Mouse (Mus musculus) E14TG2a.4 (cell line): ENCODE data around the gene Cfb.

Source experiments
- H3K27me3 ChIP-seq: 2 replicates; pipeline ENCODE4 v1.6.1; 2014; ENCODE audit warnings: low read length, control low read depth; ENCODE audit not compliant: insufficient read depth
- H3K36me3 ChIP-seq: 2 replicates; pipeline ENCODE4 v1.6.1; 2014; ENCODE audit warnings: low read length, control low read depth; ENCODE audit not compliant: insufficient read depth
- H3K4me1 ChIP-seq: replicated peaks from 2 replicates; pipeline ENCODE4 v1.6.1; 2014; ENCODE audit warnings: low read depth, low read length, control low read depth
- H3K4me3 ChIP-seq: replicated peaks from 2 replicates; pipeline ENCODE4 v1.5.1; 2014; ENCODE audit warnings: mild to moderate bottlenecking, low read length
- H3K9me3 ChIP-seq: 2 replicates; pipeline ENCODE4 v1.6.1; 2014; ENCODE audit warnings: low read length, control low read depth
- CTCF ChIP-seq: conservative IDR thresholded peaks from 2 replicates; pipeline ENCODE4 v1.5.1; 2014; ENCODE audit warnings: low read length
- NANOG ChIP-seq: IDR thresholded peaks from 2 replicates; pipeline ENCODE4 v1.6.1; 2014; ENCODE audit warnings: borderline replicate concordance, low read length, mixed read lengths
- POU5F1 ChIP-seq: IDR thresholded peaks from 2 replicates; pipeline ENCODE4 v1.6.1; 2014; ENCODE audit warnings: low read length, borderline replicate concordance

The Cfb gene

DNA sequence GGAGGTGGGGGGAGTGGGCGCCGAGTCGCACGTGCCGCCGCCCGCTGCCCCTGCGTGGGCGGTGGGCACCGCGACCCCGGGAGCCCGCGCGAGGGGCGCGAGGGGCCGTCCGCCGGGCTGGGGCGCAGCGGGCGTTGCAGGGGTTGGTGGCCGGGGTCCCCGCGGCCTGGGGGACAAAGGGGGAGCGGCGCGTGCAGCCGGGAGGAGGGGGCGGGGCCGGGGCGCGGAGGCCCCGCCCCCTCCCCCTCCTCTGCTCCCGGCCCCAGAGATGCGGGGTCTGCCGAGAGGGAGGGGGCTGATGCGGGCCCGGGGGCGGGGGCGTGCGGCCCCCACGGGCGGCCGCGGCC, 36.4 kb upstream of the Cfb start:
- Histone ChIP-seq H3K36me3 (peaks cover 34% of the 10 kb centered on the region), H3K9me3 (no peaks in the 10 kb centered on the region), H3K4me1 (peaks cover 68% of the 10 kb centered on the region), H3K4me3 (peak overlapping the region; percentile 92), H3K27me3 (0 out of 2 replicates have a peak, but pooled peaks cover 4% of the 10 kb centered on the region)
- TF ChIP-seq NANOG: no peak
- no peak for TF ChIP-seq CTCF
- no peak for TF ChIP-seq POU5F1

DNA sequence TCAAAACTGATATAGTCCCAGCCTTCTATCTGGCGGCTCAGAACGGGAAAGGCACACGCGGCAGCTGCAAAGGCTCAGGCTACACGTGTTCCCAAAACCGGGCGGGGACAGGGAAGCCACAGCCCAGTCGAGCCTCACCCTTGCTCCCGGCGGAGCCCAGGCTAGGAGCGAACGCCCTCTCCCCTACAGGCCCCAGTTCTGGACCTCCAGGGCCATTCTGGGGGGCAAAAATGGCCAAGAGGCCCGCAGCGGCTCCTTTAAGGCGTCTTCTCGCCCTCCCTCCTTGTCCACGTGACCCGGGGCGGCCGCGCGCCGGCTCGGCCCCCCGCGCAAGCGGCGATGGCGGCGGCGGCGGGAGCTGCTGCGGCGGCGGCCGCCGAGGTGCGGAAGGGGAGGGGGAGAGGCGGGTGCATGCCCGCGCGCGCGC, 35.9 kb upstream of the Cfb start, which contains the start of the genes C2 and Ehmt2:
Gene C2 (minus strand): TSS at position 106 of the 427 bp plus-strand sequence.
Gene Ehmt2 (plus strand): TSS at position 310 of the 427 bp plus-strand sequence.
- Histone ChIP-seq H3K4me1 (peaks cover 68% of the 10 kb centered on the region), H3K4me3 (peak within 1 kb of the TSS; percentile 92), H3K36me3 (peaks cover 30% of the 10 kb centered on the region), H3K9me3 (no peaks in the 10 kb centered on the region), H3K27me3 (0 out of 2 replicates have a peak, but pooled peaks cover 4% of the 10 kb centered on the region)
- TF ChIP-seq POU5F1: no peak
- TF ChIP-seq NANOG: no peak
- TF ChIP-seq CTCF: no peak

DNA sequence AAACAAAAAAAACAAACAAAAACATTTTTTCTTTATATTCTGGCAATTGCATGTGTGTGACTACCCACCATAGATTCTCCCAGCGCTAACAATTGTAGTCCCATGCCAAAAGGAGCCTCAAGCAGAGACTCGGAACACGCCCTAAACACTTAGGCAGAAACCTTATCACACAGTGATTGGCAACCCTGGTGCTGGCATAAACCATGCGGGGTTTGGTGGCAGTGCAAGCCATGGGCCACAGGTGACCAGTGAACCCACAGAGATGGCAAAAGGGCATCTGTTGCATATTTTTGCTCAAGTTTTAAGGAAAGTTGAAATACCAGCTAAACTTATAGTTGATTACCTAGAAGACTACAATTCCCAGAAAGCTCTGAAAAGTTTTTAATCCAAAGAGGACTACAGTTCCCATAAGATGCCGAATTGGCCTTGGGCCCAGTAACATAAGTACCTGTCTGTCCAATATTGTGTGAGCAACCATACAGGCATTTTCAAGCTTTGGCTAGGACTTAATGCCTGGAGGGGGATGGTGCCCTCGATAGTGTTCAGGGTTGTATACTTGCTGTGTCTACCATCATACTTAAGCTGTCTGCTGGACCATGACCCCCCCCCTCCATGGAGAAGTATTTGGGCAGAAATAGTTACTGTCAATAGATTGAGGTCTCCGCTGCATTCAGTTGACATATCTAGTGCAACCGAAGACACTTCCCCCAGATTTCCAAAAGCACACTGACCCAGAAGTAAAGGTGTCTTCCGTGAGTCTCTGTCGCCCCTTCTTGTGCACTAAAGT, 35.2 kb upstream of the Cfb start:
- peaks cover 25% of the 10 kb centered on the region for H3K36me3 ChIP-seq
- H3K4me1 ChIP-seq: peaks cover 68% of the 10 kb centered on the region
- H3K27me3 ChIP-seq: 0 out of 2 replicates have a peak, but pooled peaks cover 4% of the 10 kb centered on the region
- H3K9me3 ChIP-seq: no peaks in the 10 kb centered on the region
- no peak for TF ChIP-seq NANOG
- TF ChIP-seq POU5F1: no peak
- TF ChIP-seq CTCF: no peak
- peak overlapping the region; percentile 92 for H3K4me3 ChIP-seq

DNA sequence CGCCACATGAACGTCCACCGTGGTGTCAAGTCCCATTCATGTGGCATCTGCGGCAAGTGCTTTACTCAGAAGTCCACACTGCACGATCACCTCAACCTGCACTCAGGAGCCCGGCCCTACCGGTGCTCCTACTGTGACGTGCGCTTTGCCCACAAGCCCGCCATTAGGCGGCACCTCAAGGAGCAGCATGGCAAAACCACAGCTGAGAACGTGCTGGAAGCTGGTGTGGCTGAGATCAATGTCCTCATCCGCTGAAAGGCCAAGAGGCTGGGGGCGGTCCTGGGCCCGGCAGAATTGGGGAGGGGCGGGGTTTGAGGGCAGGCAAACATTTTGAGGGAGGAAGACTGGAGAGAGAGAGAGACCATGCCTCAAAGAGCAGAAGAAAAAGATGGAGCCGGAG, 34.0 kb upstream of the Cfb start:
- Histone ChIP-seq H3K36me3 (peaks cover 19% of the 10 kb centered on the region), H3K9me3 (no peaks in the 10 kb centered on the region), H3K4me3 (peak overlapping the region; percentile 59), H3K4me1 (peaks cover 70% of the 10 kb centered on the region), H3K27me3 (0 out of 2 replicates have a peak, but pooled peaks cover 4% of the 10 kb centered on the region)
- TF ChIP-seq NANOG (no peak), POU5F1 (no peak), CTCF (no peak)

DNA sequence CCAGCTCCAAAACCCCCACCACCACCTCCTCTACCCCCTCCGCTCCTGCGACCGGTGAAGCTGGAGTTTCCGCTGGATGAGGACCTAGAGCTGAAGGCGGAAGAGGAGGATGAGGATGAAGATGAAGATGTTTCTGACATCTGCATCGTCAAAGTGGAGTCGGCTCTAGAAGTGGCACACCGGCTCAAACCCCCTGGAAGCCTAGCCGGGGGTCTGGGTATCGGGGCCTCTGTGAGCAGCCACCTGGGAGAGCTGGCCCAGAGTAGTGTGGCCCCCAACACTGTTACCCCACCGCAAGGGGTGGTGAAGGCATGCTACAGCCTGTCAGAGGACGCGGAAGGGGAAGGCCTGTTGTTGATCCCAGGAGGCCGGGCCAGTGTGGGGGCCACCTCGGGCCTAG, 33.4 kb upstream of the Cfb start:
- Histone ChIP-seq H3K27me3 (0 out of 2 replicates have a peak, but pooled peaks cover 4% of the 10 kb centered on the region), H3K4me3 (peak overlapping the region; percentile 86), H3K9me3 (no peaks in the 10 kb centered on the region), H3K4me1 (peaks cover 69% of the 10 kb centered on the region), H3K36me3 (peaks cover 13% of the 10 kb centered on the region)
- TF ChIP-seq CTCF (no peak), POU5F1 (no peak), NANOG (no peak)

DNA sequence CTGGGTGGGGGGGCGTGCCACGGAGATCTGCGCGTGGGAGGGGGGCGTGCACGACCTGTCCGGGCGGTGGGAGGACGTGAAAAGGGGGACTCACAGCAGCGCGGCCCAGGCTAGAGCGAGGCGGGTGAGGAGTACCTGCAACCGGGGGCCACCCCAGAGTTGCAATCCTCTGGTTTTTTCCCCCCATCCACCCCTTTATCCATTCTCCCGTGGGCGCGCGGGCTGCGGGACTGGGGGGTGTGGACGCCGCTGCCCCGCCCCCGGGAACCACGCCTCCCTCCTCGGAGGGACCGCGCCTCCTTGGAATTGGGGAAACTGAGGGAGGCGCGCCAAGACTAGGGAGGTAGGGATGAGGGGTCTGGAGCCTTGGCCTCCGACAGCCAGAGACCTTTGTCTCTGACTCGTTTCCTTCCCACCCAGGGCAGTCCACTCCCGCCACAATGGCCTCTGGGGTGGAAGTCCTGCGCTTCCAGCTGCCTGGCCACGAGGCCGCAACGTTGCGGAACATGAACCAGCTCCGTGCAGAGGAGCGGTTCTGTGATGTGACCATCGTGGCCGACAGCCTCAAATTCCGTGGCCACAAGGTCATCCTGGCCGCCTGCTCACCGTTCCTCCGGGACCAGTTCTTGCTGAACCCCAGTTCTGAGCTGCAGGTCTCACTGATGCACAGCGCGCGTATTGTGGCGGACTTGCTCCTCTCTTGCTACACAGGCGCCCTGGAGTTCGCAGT, 32.6 kb upstream of the Cfb start:
- peak overlapping the region; percentile 86 for H3K4me3 ChIP-seq
- H3K36me3 ChIP-seq: peaks cover 9% of the 10 kb centered on the region; the same call in 1 of the 2 replicates
- TF ChIP-seq NANOG: no peak
- no peak for TF ChIP-seq POU5F1
- no peak for TF ChIP-seq CTCF
- peaks cover 72% of the 10 kb centered on the region for H3K4me1 ChIP-seq
- H3K27me3 ChIP-seq: 0 out of 2 replicates have a peak, but pooled peaks cover 4% of the 10 kb centered on the region
- no peaks in the 10 kb centered on the region for H3K9me3 ChIP-seq

DNA sequence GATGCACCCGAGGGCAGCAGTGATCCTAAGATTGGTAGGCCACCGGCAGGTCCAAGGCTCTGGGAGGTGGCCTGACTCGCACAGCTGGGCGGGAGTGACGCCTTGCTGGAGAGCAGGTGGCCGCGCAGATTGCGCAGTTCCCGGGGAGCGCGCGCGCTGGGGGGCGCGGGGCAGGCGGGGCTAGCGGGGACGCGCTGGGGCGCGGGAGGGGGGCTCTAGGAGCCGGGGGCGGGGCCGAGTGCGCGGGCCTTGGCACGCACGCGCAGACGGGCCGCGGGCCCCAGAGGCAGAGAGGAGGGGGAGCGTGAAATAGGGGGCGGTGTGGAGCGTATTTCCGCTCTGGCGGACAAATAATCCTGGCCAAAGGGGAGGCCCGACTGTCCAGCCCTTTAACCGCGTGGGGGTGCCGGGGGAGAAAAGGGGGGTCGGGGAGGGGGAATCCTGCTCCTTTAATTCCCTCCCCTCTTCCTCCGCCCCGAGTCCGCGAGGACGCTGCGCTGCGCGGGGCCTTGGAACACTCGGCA, 31.8 kb upstream of the Cfb start:
- Histone ChIP-seq H3K4me1 (peaks cover 66% of the 10 kb centered on the region), H3K9me3 (no peaks in the 10 kb centered on the region), H3K27me3 (0 out of 2 replicates have a peak, but pooled peaks cover 4% of the 10 kb centered on the region), H3K36me3 (peaks cover 9% of the 10 kb centered on the region; the same call in 1 of the 2 replicates), H3K4me3 (peak overlapping the region; percentile 86)
- TF ChIP-seq POU5F1 (no peak), NANOG (no peak), CTCF (no peak)

DNA sequence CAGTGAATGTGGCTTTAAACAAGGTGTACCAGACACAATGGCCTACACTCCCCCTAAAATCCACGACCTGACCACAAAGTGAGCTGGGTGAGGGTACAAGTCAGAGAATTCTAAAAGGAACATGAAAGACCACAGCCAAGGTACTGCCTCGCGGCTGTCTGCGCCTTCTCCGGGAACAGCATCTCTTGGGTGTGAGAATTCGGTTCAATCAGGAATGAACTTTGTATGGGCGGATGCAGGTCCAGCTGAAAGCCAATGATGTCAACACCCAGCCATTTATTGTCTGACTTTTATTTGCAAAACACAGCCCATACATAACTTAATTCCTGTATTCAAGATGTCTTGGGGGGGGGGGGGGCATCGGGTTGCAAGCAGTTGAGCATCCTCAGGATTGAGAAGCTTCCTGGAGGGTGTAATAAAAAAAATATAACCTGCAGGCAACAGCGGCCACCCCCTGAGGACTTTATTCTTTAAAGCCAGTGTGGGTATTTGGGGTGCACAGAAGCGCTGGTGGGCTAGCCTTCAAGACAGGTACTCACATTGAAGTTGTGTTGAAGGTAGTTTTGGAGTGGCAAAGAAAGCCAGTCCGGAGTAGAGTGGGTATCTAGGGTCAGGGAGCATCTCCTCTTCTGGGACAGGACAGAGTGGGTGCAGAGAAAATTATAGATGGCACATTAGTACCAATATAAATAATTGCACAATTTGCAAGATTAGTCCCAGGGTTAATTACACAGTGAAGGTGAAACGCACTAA, 30.9 kb upstream of the Cfb start:
- H3K27me3 ChIP-seq: 0 out of 2 replicates have a peak, but pooled peaks cover 4% of the 10 kb centered on the region
- H3K36me3 ChIP-seq: peaks cover 9% of the 10 kb centered on the region; the same call in 1 of the 2 replicates
- no peaks in the 10 kb centered on the region for H3K9me3 ChIP-seq
- peak overlapping the region; percentile 86 for H3K4me3 ChIP-seq
- TF ChIP-seq CTCF: no peak
- no peak for TF ChIP-seq NANOG
- peaks cover 66% of the 10 kb centered on the region for H3K4me1 ChIP-seq
